15 mouse cellular contexts compared by ENCODE assay signal in the genomic region with DNA sequence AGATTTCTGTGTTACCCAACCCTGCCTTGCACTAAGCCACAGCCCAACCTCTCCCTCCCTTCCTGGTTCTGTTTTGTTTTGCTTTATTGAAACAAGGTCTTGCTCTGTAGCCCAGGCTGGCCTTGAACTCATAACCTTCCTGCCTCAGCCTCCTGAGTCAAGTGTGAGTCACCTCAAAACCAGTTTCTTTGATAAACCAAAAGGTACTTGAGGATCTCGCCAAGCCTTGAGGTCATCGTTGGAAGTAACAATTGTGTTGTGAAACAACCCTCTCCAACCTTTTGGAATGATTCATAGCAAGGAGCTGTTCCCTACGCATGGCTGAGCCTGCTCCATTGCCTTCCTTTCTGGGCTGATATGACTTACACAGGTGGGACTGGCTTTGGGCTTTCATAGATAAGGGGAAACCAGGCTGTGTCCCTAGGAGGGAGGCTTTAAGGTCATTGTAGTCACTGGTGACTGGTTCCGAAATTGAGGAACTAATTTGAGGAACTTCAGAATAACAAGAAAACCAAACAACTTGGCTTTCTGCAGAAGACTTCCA. TPM values are rescaled to one million over a fixed set of nuclear protein-coding genes. Genes with fewer than 3 reads are reported as not detected.
DNase-seq lines count a peak whose midpoint lies in the region; ATAC-seq lines count a peak whose summit lies in the region.
"Had no signal": no experiment of that assay in that cellular context is flagged by ENCODE, and none has a peak within 500 bp of the region (broad histone marks: within the 10 kb centered on the region; RNA-seq: fewer than 3 reads in every experiment).

No protein-coding gene starts in this region.

- no peak overlapping the region for H3K4me3 ChIP-seq in brown adipose tissue, adult 24 weeks (ENCODE audit: insufficient read depth, low read depth, low read length)
- H3K4me3 ChIP-seq: heart, adult 2 months; liver, embryonic 13.5 days; midbrain, embryonic 15.5 days had no signal

- H3K27ac ChIP-seq in brown adipose tissue, adult 24 weeks (replicated peaks; ENCODE audit: low read depth, low read length), result peak overlapping the region; percentile 57
- H3K27ac ChIP-seq: heart, adult 2 months; liver, embryonic 13.5 days; midbrain, embryonic 15.5 days had no signal

- peak; percentile 62 for ATAC-seq in neutrophil, adult 5-6 weeks (ENCODE audit: extremely low read depth, insufficient number of reproducible peaks, low FRiP score, poor library complexity, severe bottlenecking)
- no peak for ATAC-seq in cerebellum, adult (ENCODE audit: insufficient number of reproducible peaks, low FRiP score, low TSS enrichment)
- ATAC-seq: intestine, embryonic 16.5 days; midbrain, embryonic 15.5 days had no signal

- H3K4me1 ChIP-seq in brown adipose tissue, adult 24 weeks (ENCODE audit: control insufficient read depth, insufficient read depth, insufficient read length, low read length), result peaks cover 16% of the 10 kb centered on the region

- peak; percentile 42 for DNase-seq in lung, postnatal 10 days
- no peak for DNase-seq in lung, postnatal 14 days
- DNase-seq in MEL-GATA-1-ER (ENCODE audit: extremely low read depth, low read depth), result peak; percentile 91
- no peak for DNase-seq in thymus, postnatal 10 days (ENCODE audit: low spot score in 2 of 2)
- no peak for DNase-seq in embryo, embryonic 11 days
- DNase-seq: kidney, postnatal 36 days; liver, embryonic 13.5 days; thymus, adult 18-20 months had no signal

RNA-seq across cellular contexts. Expression of gene Map3k14, which starts 9.3 kb away (rescaled TPM):
- polyA plus RNA-seq in brown adipose tissue, adult 24 weeks (2012; ENCODE audit: insufficient read depth, insufficient read length, missing spikeins), result 1.5 and 3.8 TPM in 2 replicates
- 43.5 and 50.7 TPM in 2 replicates for total RNA-seq in neutrophil, adult 5-6 weeks (2017)

RNA-seq across cellular contexts. Expression of gene Spata32, which starts 39.8 kb away (rescaled TPM):
- polyA plus RNA-seq in brown adipose tissue, adult 24 weeks (2012; ENCODE audit: insufficient read depth, insufficient read length, missing spikeins), result not detected in 2 replicates
- not detected in 2 replicates for total RNA-seq in neutrophil, adult 5-6 weeks (2017)
- total RNA-seq: heart, adult 2 months; heart, postnatal 25 days had no signal
- polyA plus RNA-seq: heart, adult 2 months; intestine, embryonic 16.5 days; liver, embryonic 13.5 days had no signal

RNA-seq across cellular contexts. Expression of gene 1700023F06Rik, which starts 49.7 kb away (rescaled TPM):
- not detected in 2 replicates for polyA plus RNA-seq in brown adipose tissue, adult 24 weeks (2012; ENCODE audit: insufficient read depth, insufficient read length, missing spikeins)
- not detected in 2 replicates for total RNA-seq in neutrophil, adult 5-6 weeks (2017)
- total RNA-seq: heart, adult 2 months; heart, postnatal 25 days had no signal
- polyA plus RNA-seq: liver, embryonic 13.5 days had no signal

Comparison
In these comparisons a context has a peak if more than half of its experiments do, and no peak if none do; other contexts are left out.
1. DNase-seq: peak in lung, postnatal 10 days (single experiment) and MEL-GATA-1-ER (single experiment); none in lung, postnatal 14 days (single experiment), thymus, postnatal 10 days (0 of 2) and embryo, embryonic 11 days (single experiment).